Mouse (Mus musculus) Patski (cell line): ENCODE data around the gene Emp3. TPM values are rescaled to one million over a fixed set of nuclear protein-coding genes. Genes with fewer than 3 reads are reported as not detected.

Experiments used
- ATAC-seq: fragments of 100-300 bp; one replicate; pipeline ENCODE4 v1.8.0; 2021
- CTCF ChIA-PET: fragments of 350-600 bp; sonication (Branson Sonifier 250); formaldehyde crosslinking; loops from one replicate; lab custom pipeline; 2022; ENCODE audit warnings: inconsistent platforms; lab: Charles Lee
- POLR2A ChIA-PET: fragments of 350-600 bp; sonication (Branson Sonifier 250); formaldehyde crosslinking; loops from one replicate; lab custom pipeline; 2022; ENCODE audit warnings: antibody characterized with exemption, inconsistent platforms; lab: Charles Lee
- DNase-seq: peaks from one replicate; pipeline ENCODE4 v3.0.0-alpha.2; 2011; ENCODE audit warnings: low read depth, low spot score
- H3K27me3 ChIP-seq: fragments of 371-371 bp; one replicate; pipeline ENCODE4 v1.5.1; 2021
- CTCF ChIP-seq: fragments of 100-300 bp; IDR thresholded peaks from one replicate; pipeline ENCODE4 v1.5.1; 2021
- in situ Hi-C: fragments of 300-500 bp; cut with MboI; formaldehyde crosslinking; loops from 3 replicates; pipeline ENCODE4 v1.11.1; 2018; ENCODE audit warnings: low pct_unique_long_range_greater_than_20kb, mixed read lengths
- polyA plus RNA-seq: library from polyadenylated mRNA; unstranded; gene quantifications from one replicate; pipeline ENCODE4 v1.2.3, GENCODE M21; 2021

Gene Emp3
- polyA plus RNA-seq, 1 experiment from 2014 or later, result 26.7 TPM

GRCm38 (mm10) chr7:45872624-45873023 lies 48.6 kb downstream of the Emp3 start, which contains the start of gene Kdelr1:
Gene Kdelr1 (plus strand): TSS chr7:45872772.
- POLR2A ChIA-PET, result interaction anchor here (0.7 to 1.3 kb wide), 5 partner anchors 11 to 140 kb away, joined by 3 to 6 read pairs (median 3); partner anchors contain the start of gene Cyth2
- DNase-seq (peak; percentile 38), ATAC-seq (peak; percentile 75)
- CTCF ChIA-PET, result interaction anchor here (0.7 to 2.0 kb wide), 18 partner anchors 10 to 135 kb away, joined by 3 to 10 read pairs (median 4); partner anchors contain the start of gene Cyth2
- peaks cover 5% of the 10 kb centered on the region for H3K27me3 ChIP-seq
- in situ Hi-C loops, result loop anchor here (5.0 to 25.0 kb wide), 2 partner anchors 55 to 140 kb away; no protein-coding TSS in a partner anchor
- TF ChIP-seq CTCF, result no peak

GRCm38 (mm10) chr7:45870282-45871058 lies 50.7 kb downstream of the Emp3 start:
- no peak for TF ChIP-seq CTCF
- in situ Hi-C loops, result loop anchor here (5.0 to 25.0 kb wide), 2 partner anchors 57 to 142 kb away; no protein-coding TSS in a partner anchor
- DNase-seq (no peak), ATAC-seq (no peak)
- peaks cover 5% of the 10 kb centered on the region for H3K27me3 ChIP-seq
- ChIA-PET CTCF (no interaction called here), POLR2A (no interaction called here)

GRCm38 (mm10) chr7:45869787-45870186 lies 51.4 kb downstream of the Emp3 start:
- ChIA-PET CTCF (no interaction called here), POLR2A (no interaction called here)
- no peak for TF ChIP-seq CTCF
- DNase-seq (no peak), ATAC-seq (no peak)
- H3K27me3 ChIP-seq, result peaks cover 5% of the 10 kb centered on the region
- in situ Hi-C loops, result loop anchor here (5.0 to 25.0 kb wide), 2 partner anchors 58 to 143 kb away; no protein-coding TSS in a partner anchor

GRCm38 (mm10) chr7:45869107-45869670 lies 52.0 kb downstream of the Emp3 start:
- H3K27me3 ChIP-seq, result peaks cover 5% of the 10 kb centered on the region
- in situ Hi-C loops, result loop anchor here (25.0 kb wide), 1 partner anchor 143 kb away; no protein-coding TSS in a partner anchor
- no peak for TF ChIP-seq CTCF
- DNase-seq (no peak), ATAC-seq (no peak)
- POLR2A ChIA-PET, result no interaction called here
- CTCF ChIA-PET, result no interaction called here

Other genes with a start within 250 kb of the Emp3 start
- 2.3 TPM for gene Ntn5, start 237.4 kb downstream of the Emp3 start, polyA plus RNA-seq
- gene Sec1, start 227.0 kb downstream of the Emp3 start, polyA plus RNA-seq, result 4.4 TPM
- 43.7 TPM for gene Car11, start 221.6 kb downstream of the Emp3 start, polyA plus RNA-seq
- 73.2 TPM for gene Dbp, start 216.3 kb downstream of the Emp3 start, polyA plus RNA-seq
- gene Rpl18, start 205.9 kb downstream of the Emp3 start, polyA plus RNA-seq, result 807 TPM
- gene Sphk2, start 203.4 kb downstream of the Emp3 start, polyA plus RNA-seq, result 28.0 TPM
- gene Fam83e, start 200.2 kb downstream of the Emp3 start, polyA plus RNA-seq, result 0.04 TPM
- not detected for gene Spaca4, start 195.6 kb downstream of the Emp3 start, polyA plus RNA-seq
- gene Lmtk3, start 137.7 kb downstream of the Emp3 start, polyA plus RNA-seq, result 12.0 TPM
- 1.4 TPM for gene Sult2b1, start 136.7 kb downstream of the Emp3 start, polyA plus RNA-seq
- gene Cyth2, start 106.8 kb downstream of the Emp3 start, polyA plus RNA-seq, result 149 TPM
- gene Kcnj14, start 96.6 kb downstream of the Emp3 start, polyA plus RNA-seq, result 16.6 TPM
- 32.6 TPM for gene Grwd1, start 90.5 kb downstream of the Emp3 start, polyA plus RNA-seq
- 234 TPM for gene Kdelr1, start 48.6 kb downstream of the Emp3 start, polyA plus RNA-seq
- 1.9 TPM for gene Grin2d, start 43.0 kb downstream of the Emp3 start, polyA plus RNA-seq
- gene Syngr4, start 24.7 kb downstream of the Emp3 start, polyA plus RNA-seq, result 0.63 TPM
- gene Tmem143, start 24.5 kb downstream of the Emp3 start, polyA plus RNA-seq, result 34.7 TPM
- gene Ccdc114, start 2.7 kb upstream of the Emp3 start, polyA plus RNA-seq, result 0.64 TPM
- gene Abcc6, start 108.9 kb upstream of the Emp3 start, polyA plus RNA-seq, result 0.05 TPM
- gene Nomo1, start 112.3 kb upstream of the Emp3 start, polyA plus RNA-seq, result 100 TPM
- gene Kcnj11, start 179.4 kb upstream of the Emp3 start, polyA plus RNA-seq, result 0.06 TPM